Mouse (Mus musculus) thymus, adult 2 months (tissue): ENCODE results near the gene Gm609. TPM values are rescaled to one million over a fixed set of nuclear protein-coding genes. Genes with fewer than 3 reads are reported as not detected.

Experiments
- DNase-seq: peaks from one replicate; pipeline ENCODE4 v3.0.0; 2021
- H3K27ac ChIP-seq: fragments of 200-500 bp; 2 replicates; pipeline ENCODE4 v1.5.1; 2012; ENCODE audit warnings: low read length, control low read depth; ENCODE audit not compliant: control insufficient read depth, insufficient read depth
- H3K27me3 ChIP-seq: fragments of 200-500 bp; 2 replicates; pipeline ENCODE4 v1.6.1; 2012; ENCODE audit warnings: mild to moderate bottlenecking, low read length, moderate library complexity, mixed read lengths; ENCODE audit not compliant: control insufficient read depth, insufficient read depth
- H3K36me3 ChIP-seq: fragments of 200-500 bp; 2 replicates; pipeline ENCODE4 v1.6.1; 2012; ENCODE audit warnings: mild to moderate bottlenecking, low read length, moderate library complexity; ENCODE audit not compliant: control insufficient read depth, insufficient read depth
- H3K4me1 ChIP-seq: fragments of 200-500 bp; replicated peaks from 2 replicates; pipeline ENCODE4 v1.6.1; 2012; ENCODE audit warnings: low read length; ENCODE audit not compliant: control insufficient read depth, insufficient read depth
- H3K4me3 ChIP-seq: fragments of 200-500 bp; 2 replicates; pipeline ENCODE4 v1.5.1; 2012; ENCODE audit warnings: mild to moderate bottlenecking, low read length, control low read depth, moderate library complexity; ENCODE audit not compliant: control insufficient read depth, insufficient read depth
- CTCF ChIP-seq: fragments of 200-500 bp; IDR thresholded peaks from 2 replicates; pipeline ENCODE4 v1.5.1; 2012; ENCODE audit warnings: mild to moderate bottlenecking, control low read depth, low read length, moderate library complexity, borderline replicate concordance; ENCODE audit not compliant: control insufficient read depth, poor library complexity, insufficient read depth; ENCODE audit errors: extremely low read depth
- POLR2A ChIP-seq: fragments of 200-500 bp; IDR thresholded peaks from 2 replicates; pipeline ENCODE4 v1.6.1; 2012; ENCODE audit warnings: mild to moderate bottlenecking, low read length, control low read depth, moderate library complexity; ENCODE audit not compliant: control insufficient read depth, poor library complexity, insufficient read depth; ENCODE audit errors: extremely low read depth
- WGBS: fragments of 180-500 bp; shearing (Covaris S2); methylation state at CpG from one replicate; pipeline ENCODE4 v1.1.7; 2018; 5-methylcytosine and 5-hydroxymethylcytosine counted together
- polyA plus RNA-seq: library from polyadenylated mRNA; depleted of rRNA; stranded (reverse); fragments of >200 nt; gene quantifications from 2 replicates; pipeline ENCODE4 v1.2.3, GENCODE M21; 2012

Gene Gm609
- polyA plus RNA-seq, 1 experiment: 0.04 TPM

DNA sequence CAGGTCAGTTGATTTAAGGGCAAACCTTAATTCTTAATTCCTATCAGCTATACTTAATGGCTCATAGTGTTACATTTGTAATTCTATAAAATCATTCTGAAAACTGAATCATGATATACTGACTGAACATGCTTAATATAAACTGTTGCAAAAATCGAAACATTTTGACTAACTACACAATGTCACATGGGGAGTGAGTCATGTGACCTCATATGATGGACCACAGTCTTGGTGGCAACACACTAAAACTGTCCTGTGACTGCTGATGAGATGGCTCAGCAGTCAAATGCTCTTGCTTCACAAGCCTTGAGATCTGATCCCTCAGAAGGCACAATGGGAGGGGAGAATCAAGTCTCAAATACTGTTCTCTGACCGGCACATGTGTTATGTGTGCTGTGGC lies 118.7 kb downstream of the Gm609 start:
- WGBS: 95% methylated on average over 2 of the region's 2 CpGs
- no peak overlapping the region for H3K27ac ChIP-seq

DNA sequence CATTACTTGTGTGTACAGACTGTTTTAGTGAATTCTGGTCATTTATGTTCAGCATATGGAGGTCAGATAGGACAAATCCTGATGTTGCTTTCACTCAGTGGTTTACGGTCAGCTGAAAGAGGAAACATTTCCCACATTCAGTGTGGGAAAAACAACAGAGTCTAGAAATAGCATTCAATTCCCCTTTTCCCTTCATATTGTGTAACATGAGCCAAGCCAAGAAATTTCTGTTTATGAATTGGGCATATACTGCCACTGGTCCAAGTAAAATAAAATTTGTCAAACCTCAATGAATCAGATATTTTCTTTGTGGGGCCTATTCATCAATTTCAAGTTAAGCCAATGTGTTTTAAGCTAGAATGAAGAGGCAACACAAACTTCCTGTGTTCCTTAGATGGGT lies 121.7 kb downstream of the Gm609 start:
- Histone ChIP-seq H3K4me3 (no peak overlapping the region), H3K27ac (no peak overlapping the region), H3K4me1 (no peaks in the 10 kb centered on the region), H3K36me3 (no peaks in the 10 kb centered on the region), H3K27me3 (no peaks in the 10 kb centered on the region)
- WGBS: 98% methylated on average over 1 of the region's 1 CpGs
- DNase-seq: no peak
- no peak for TF ChIP-seq POLR2A
- no peak for TF ChIP-seq CTCF

More for the DNA sequence above, 118.7 kb downstream of the Gm609 start:
- no peak for DNase-seq
- H3K4me3 ChIP-seq: no peak overlapping the region
- H3K36me3 ChIP-seq: no peaks in the 10 kb centered on the region
- H3K4me1 ChIP-seq: no peaks in the 10 kb centered on the region
- TF ChIP-seq POLR2A (no peak), CTCF (no peak)
- no peaks in the 10 kb centered on the region for H3K27me3 ChIP-seq

DNA sequence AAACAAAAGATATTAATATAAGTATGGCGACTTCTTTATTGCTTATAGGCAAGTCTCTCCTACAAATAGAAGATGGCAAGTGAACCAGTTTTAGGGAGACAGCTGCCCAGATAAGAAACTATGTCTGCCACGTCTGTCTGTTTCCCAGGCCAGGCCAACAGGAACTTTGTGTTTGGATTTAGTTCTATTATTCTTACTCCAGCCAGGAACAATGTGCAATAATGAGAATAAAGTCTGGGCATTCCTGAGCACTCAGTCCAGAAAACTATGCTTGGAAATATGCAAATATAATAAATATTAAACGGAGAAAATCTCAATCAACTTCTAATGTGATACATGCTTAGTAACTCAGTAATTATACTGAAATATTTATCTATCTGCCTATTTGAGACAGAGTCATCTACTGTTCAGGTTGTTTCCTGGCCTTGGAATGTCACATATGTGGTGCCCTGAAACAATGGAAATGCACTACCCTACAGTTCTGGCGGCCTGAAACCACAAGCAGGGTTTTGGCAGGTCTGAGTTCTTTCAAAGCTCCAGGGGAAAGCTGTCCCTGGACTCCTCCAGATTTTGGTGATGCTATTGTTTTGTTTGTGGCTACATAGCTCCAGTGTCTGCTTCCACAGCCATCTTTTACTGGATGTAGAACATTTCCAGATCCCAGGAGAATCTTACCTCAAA lies 123.3 kb downstream of the Gm609 start:
- no peak for DNase-seq
- Histone ChIP-seq H3K27me3 (no peaks in the 10 kb centered on the region), H3K4me3 (no peak overlapping the region), H3K36me3 (no peaks in the 10 kb centered on the region), H3K27ac (no peak overlapping the region), H3K4me1 (no peaks in the 10 kb centered on the region)
- TF ChIP-seq CTCF: no peak
- WGBS: 87% methylated on average over 4 of the region's 4 CpGs

DNA sequence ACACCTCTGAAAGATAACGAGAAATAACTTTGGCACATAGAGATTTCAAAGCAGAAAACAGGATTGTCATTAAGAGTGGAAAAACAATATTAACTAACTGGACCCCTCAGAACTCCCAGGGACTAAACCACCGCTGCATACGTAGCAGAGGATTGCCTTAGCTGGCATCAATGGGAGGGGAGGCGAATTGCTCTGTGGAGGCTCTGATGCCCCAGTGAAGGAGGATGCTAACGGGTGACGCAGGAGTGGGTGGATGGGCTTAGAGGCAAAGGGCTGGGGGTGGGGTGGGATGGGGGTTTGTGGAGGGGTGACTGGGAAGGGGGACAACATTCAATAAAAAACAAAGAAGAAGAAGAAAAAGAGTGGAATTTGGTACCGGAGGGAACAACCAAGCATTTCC lies 126.7 kb downstream of the Gm609 start:
- Histone ChIP-seq H3K27me3 (no peaks in the 10 kb centered on the region), H3K4me3 (no peak overlapping the region), H3K36me3 (no peaks in the 10 kb centered on the region), H3K27ac (no peak overlapping the region), H3K4me1 (peaks cover 3% of the 10 kb centered on the region)
- TF ChIP-seq CTCF (no peak), POLR2A (no peak)
- DNase-seq: no peak
- WGBS: 96% methylated on average over 7 of the region's 7 CpGs

DNA sequence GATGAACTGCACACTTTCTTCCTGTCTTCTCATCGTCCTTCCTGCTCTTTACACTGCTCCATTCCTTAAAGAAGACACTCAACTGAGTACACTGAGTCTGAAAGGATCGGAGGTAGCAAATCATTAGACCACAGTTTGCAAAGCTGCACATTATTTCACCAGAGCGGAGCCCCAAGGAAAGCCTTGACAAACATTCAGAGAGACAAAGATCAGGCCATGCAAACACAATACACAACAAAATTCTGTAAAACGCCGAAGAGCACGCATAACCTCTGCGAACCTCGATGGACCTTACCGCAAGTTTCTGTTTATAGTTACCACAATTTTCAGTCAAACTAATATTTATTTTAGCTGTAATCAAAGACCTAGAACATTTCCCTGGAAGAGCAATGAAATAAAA lies 127.4 kb downstream of the Gm609 start:
- WGBS: 96% methylated on average over 9 of the region's 9 CpGs
- Histone ChIP-seq H3K4me3 (no peak overlapping the region), H3K4me1 (peaks cover 4% of the 10 kb centered on the region), H3K27me3 (no peaks in the 10 kb centered on the region), H3K36me3 (no peaks in the 10 kb centered on the region), H3K27ac (no peak overlapping the region)
- no peak for DNase-seq
- TF ChIP-seq POLR2A (no peak), CTCF (no peak)

DNA sequence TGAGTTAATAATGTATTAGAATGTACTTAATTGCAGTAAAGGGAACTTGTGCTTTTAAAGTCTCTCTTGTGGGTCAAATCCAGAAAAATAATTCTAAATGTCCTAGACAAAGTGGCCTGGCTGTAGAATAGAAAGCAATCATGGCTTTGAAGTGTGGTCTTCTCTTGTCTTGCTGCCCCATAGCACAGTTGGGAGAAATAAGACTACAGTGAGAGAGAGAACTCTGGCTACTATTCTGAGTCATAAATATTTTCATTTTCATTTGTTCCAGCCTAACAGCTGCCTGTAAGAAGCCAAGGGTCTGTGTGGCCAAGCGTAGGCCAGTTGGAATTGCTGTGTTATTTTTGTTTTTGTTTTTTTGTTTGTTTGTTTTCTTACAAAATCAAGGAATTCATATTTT lies 128.1 kb downstream of the Gm609 start:
- H3K27me3 ChIP-seq: no peaks in the 10 kb centered on the region
- 94% methylated on average over 1 of the region's 1 CpGs for WGBS
- peaks cover 4% of the 10 kb centered on the region for H3K4me1 ChIP-seq
- no peaks in the 10 kb centered on the region for H3K36me3 ChIP-seq
- H3K27ac ChIP-seq: no peak overlapping the region
- TF ChIP-seq POLR2A (no peak), CTCF (no peak)
- no peak for DNase-seq
- no peak overlapping the region for H3K4me3 ChIP-seq
